Mouse (Mus musculus) heart, embryonic 11.5 days (tissue): Measurements from ENCODE around the gene Fryl. TPM values are rescaled to one million over a fixed set of nuclear protein-coding genes. Genes with fewer than 3 reads are reported as not detected.

Source experiments
- ATAC-seq: fragments of 200-750 bp; cut with Nextera tagmentation; replicated peaks from 2 replicates; pipeline ENCODE4 v1.8.0; 2017; ENCODE audit warnings: moderate library complexity; ENCODE audit not compliant: insufficient number of reproducible peaks, low FRiP score, low TSS enrichment
- H3K27ac ChIP-seq: fragments of 300-500 bp; sonication (generic); 2 replicates; pipeline ENCODE4 v1.5.1; 2014; ENCODE audit warnings: mild to moderate bottlenecking, low read depth, low read length
- H3K27me3 ChIP-seq: fragments of 300-500 bp; sonication (generic); 2 replicates; pipeline ENCODE4 v1.6.1; 2014; ENCODE audit warnings: mild to moderate bottlenecking, low read length, mixed read lengths; ENCODE audit not compliant: control insufficient read depth, insufficient read depth
- H3K36me3 ChIP-seq: fragments of 300-500 bp; sonication (generic); 2 replicates; pipeline ENCODE4 v1.6.1; 2014; ENCODE audit warnings: mild to moderate bottlenecking, low read length, moderate library complexity, mixed read lengths; ENCODE audit not compliant: control insufficient read depth, insufficient read depth
- H3K4me1 ChIP-seq: fragments of 300-500 bp; sonication (generic); 2 replicates; pipeline ENCODE4 v1.6.1; 2014; ENCODE audit warnings: low read length; ENCODE audit not compliant: control insufficient read depth, insufficient read depth
- H3K4me2 ChIP-seq: fragments of 300-500 bp; sonication (generic); 2 replicates; pipeline ENCODE4 v1.6.1; 2014; ENCODE audit warnings: mild to moderate bottlenecking, moderate library complexity
- H3K4me3 ChIP-seq: fragments of 300-500 bp; sonication (generic); 2 replicates; pipeline ENCODE4 v1.5.1; 2014; ENCODE audit warnings: low read depth, low read length
- H3K9ac ChIP-seq: fragments of 300-500 bp; sonication (generic); 2 replicates; pipeline ENCODE4 v1.6.1; 2014; ENCODE audit warnings: mild to moderate bottlenecking, low read depth, low read length, moderate library complexity
- H3K9me3 ChIP-seq: fragments of 300-500 bp; sonication (generic); replicated peaks from 2 replicates; pipeline ENCODE4 v1.6.1; 2016; ENCODE audit warnings: low read length; ENCODE audit not compliant: control insufficient read depth
- WGBS: fragments of 180-500 bp; shearing (Covaris S2); extraction: QIAGEN DNeasy Blood & Tissue Kit; methylation state at CpG from one replicate; pipeline ENCODE4 v1.1.7; 2014; ENCODE audit not compliant: insufficient replicate concordance; 5-methylcytosine and 5-hydroxymethylcytosine counted together
- polyA plus RNA-seq: library from polyadenylated mRNA; unstranded; fragments of >200 nt; fragmentation: Nextera tagmentation; extraction: Ambion mirVana; gene quantifications from 2 replicates; pipeline ENCODE4 v1.2.1, GENCODE M21; 2014

The Fryl gene
- 38.1 and 40.8 TPM in 2 replicates for polyA plus RNA-seq

- Histone ChIP-seq H3K36me3 (no peaks in the 10 kb centered on the region), H3K27me3 (no peaks in the 10 kb centered on the region), H3K4me1 (peaks cover 25% of the 10 kb centered on the region), H3K4me3 (peak within 1 kb of the TSS; percentile 97), H3K4me2 (peak within 1 kb of the TSS; percentile 83), H3K9ac (peak within 1 kb of the TSS; percentile 94), H3K27ac (peak within 1 kb of the TSS; percentile 96), H3K9me3 (no peaks in the 10 kb centered on the region)
- peak; percentile 98 for ATAC-seq
- WGBS, result under 1% methylated on average over 43 of the region's 44 CpGs
Measured at GRCm38 (mm10) chr5:73256352-73257065, at the start of gene Fryl. TSS of gene Fryl (minus strand) at chr5:73256619.

DNA sequence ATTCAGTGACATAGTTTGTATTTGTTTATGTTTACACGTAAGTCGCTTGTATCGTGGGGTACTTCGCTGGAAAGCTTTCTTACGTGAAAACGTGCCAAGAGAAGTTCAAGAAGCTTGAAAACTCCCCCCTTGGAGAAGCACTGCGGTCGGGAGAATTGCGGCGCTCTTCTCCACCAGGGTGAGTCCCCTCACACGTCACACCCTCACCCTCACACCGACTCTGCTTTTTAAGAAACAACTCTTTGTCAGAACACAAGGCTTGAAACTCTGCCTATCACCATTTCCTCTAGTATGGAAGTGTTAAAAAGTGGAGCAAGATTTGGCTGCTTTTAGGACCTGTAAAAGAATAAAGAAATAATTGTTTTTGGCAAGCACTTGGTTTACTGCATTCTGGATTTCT, 48.1 kb upstream of the Fryl start:
- no peaks in the 10 kb centered on the region for H3K9me3 ChIP-seq
- WGBS, result 76% methylated on average over 12 of the region's 12 CpGs

DNA sequence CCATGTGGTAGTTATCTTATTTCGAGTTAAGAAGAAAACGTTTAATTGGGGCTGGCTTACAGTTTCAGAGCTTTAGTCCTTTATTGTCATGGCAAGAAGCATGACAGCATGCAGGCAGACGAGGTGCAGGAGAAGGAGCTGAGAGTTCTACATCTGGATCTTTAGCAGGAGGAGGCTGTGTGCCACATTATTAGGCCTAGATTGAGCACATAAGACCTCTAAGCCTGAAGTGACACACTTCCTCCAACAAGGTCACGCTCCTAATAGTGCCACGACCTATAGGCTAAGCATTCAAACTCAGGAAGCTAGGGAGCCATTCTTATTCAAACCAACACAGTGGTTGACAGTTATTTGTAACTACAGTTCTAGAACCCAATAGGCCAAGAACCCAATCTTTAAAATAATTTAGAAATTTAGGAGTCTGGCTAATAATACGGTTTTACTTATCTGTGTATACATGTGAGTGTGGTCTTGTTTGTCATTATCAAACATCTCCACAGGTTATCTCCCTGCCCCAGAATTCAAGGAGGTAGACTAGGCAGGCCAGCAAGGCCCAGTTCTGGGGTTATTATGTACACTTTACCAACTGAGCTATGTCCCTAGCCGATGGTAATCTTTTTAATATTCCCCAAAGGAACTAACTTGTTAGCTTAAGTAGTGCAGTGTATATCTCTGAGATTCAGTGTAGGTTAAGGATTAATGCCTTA, 45.3 kb upstream of the Fryl start:
- H3K4me3 ChIP-seq, result no peak overlapping the region
- no peaks in the 10 kb centered on the region for H3K9me3 ChIP-seq
- no peaks in the 10 kb centered on the region for H3K4me1 ChIP-seq
- ATAC-seq, result no peak
- H3K4me2 ChIP-seq, result no peak overlapping the region
- WGBS, result 89% methylated on average over 7 of the region's 7 CpGs
- peaks cover 36% of the 10 kb centered on the region for H3K36me3 ChIP-seq
- no peak overlapping the region for H3K9ac ChIP-seq
- H3K27ac ChIP-seq, result no peak overlapping the region
- no peaks in the 10 kb centered on the region for H3K27me3 ChIP-seq

More for the DNA sequence above, 48.1 kb upstream of the Fryl start:
- peaks cover 41% of the 10 kb centered on the region for H3K36me3 ChIP-seq
- no peak overlapping the region for H3K4me3 ChIP-seq
- ATAC-seq, result no peak
- no peak overlapping the region for H3K9ac ChIP-seq
- H3K4me1 ChIP-seq, result no peaks in the 10 kb centered on the region; the same call in 1 of the 2 replicates
- H3K4me2 ChIP-seq, result no peak overlapping the region
- H3K27me3 ChIP-seq, result no peaks in the 10 kb centered on the region
- no peak overlapping the region for H3K27ac ChIP-seq

GRCm38 (mm10) chr5:73295916-73296315, 39.5 kb upstream of the Fryl start:
- no peak overlapping the region for H3K4me2 ChIP-seq
- H3K27me3 ChIP-seq, result no peaks in the 10 kb centered on the region
- H3K4me1 ChIP-seq, result 0 out of 2 replicates have a peak, but pooled peaks cover 3% of the 10 kb centered on the region
- no peaks in the 10 kb centered on the region for H3K9me3 ChIP-seq
- H3K27ac ChIP-seq, result no peak overlapping the region
- WGBS, result 91% methylated on average over 4 of the region's 4 CpGs
- H3K4me3 ChIP-seq, result no peak overlapping the region
- peaks cover 15% of the 10 kb centered on the region for H3K36me3 ChIP-seq
- H3K9ac ChIP-seq, result no peak overlapping the region
- ATAC-seq, result no peak

- Histone ChIP-seq H3K4me1 (0 out of 2 replicates have a peak, but pooled peaks cover 3% of the 10 kb centered on the region), H3K9ac (no peak overlapping the region), H3K27ac (no peak overlapping the region), H3K4me3 (no peak overlapping the region), H3K27me3 (no peaks in the 10 kb centered on the region), H3K36me3 (peaks cover 12% of the 10 kb centered on the region), H3K4me2 (no peak overlapping the region), H3K9me3 (no peaks in the 10 kb centered on the region)
- ATAC-seq, result no peak
- WGBS, result 95% methylated on average over 7 of the region's 7 CpGs
Measured at GRCm38 (mm10) chr5:73295016-73295415, 38.6 kb upstream of the Fryl start.

DNA sequence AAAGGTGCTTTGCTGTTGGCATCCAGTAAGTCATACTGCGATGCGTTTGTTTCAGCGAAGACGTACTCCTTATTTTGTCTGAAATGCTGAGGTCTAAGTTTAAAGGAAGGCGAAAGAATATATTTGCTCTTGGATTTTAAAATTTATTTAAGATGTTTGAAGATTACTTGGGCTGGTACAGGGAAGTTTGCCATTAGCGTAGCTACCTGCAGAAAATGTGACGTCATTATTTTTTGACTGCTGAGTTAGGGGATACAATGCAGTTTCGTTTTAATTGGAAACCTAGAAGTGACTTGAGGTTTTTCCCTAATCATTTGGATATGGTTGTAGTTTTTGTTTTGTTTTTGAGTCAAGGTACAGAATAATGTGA, 37.0 kb upstream of the Fryl start:
- ATAC-seq, result no peak
- peak overlapping the region; percentile 97 for H3K9ac ChIP-seq
- H3K27me3 ChIP-seq, result no peaks in the 10 kb centered on the region
- H3K4me2 ChIP-seq, result peak overlapping the region; percentile 85
- 9% methylated on average over 8 of the region's 8 CpGs for WGBS
- no peaks in the 10 kb centered on the region for H3K9me3 ChIP-seq
- peak overlapping the region; percentile 94; the same call in 1 of the 2 replicates for H3K27ac ChIP-seq
- H3K36me3 ChIP-seq, result peaks cover 11% of the 10 kb centered on the region
- H3K4me1 ChIP-seq, result 0 out of 2 replicates have a peak, but pooled peaks cover 3% of the 10 kb centered on the region
- H3K4me3 ChIP-seq, result peak overlapping the region; percentile 98

- Histone ChIP-seq H3K9ac (peak within 1 kb of the TSS; percentile 97), H3K4me1 (0 out of 2 replicates have a peak, but pooled peaks cover 3% of the 10 kb centered on the region), H3K9me3 (no peaks in the 10 kb centered on the region), H3K27me3 (no peaks in the 10 kb centered on the region), H3K36me3 (peaks cover 9% of the 10 kb centered on the region), H3K4me3 (peak within 1 kb of the TSS; percentile 98), H3K27ac (peak within 1 kb of the TSS; percentile 94), H3K4me2 (peak within 1 kb of the TSS; percentile 85)
- under 1% methylated on average over 57 of the region's 58 CpGs for WGBS
- ATAC-seq, result peak; percentile 98
Measured at GRCm38 (mm10) chr5:73292502-73293457, 36.4 kb upstream of the Fryl start, which contains the start of gene Ociad1. TSS of gene Ociad1 (plus strand) at chr5:73292784.

GRCm38 (mm10) chr5:73289900-73290299, 33.5 kb upstream of the Fryl start:
- Histone ChIP-seq H3K4me3 (no peak overlapping the region), H3K27me3 (no peaks in the 10 kb centered on the region), H3K9ac (no peak overlapping the region), H3K27ac (no peak overlapping the region), H3K36me3 (no peaks in the 10 kb centered on the region), H3K4me2 (no peak overlapping the region), H3K9me3 (no peaks in the 10 kb centered on the region), H3K4me1 (0 out of 2 replicates have a peak, but pooled peaks cover 3% of the 10 kb centered on the region)
- ATAC-seq, result no peak
- 67% methylated on average over 2 of the region's 2 CpGs for WGBS
